Mouse (Mus musculus): ENCODE data around the gene Gtdc1.
"Not testable (repeated sequence)": the region's sequence is repeated elsewhere in the genome, so short reads cannot be mapped to it uniquely, and the experiment has no call there.

Gtdc1 gene

DNA sequence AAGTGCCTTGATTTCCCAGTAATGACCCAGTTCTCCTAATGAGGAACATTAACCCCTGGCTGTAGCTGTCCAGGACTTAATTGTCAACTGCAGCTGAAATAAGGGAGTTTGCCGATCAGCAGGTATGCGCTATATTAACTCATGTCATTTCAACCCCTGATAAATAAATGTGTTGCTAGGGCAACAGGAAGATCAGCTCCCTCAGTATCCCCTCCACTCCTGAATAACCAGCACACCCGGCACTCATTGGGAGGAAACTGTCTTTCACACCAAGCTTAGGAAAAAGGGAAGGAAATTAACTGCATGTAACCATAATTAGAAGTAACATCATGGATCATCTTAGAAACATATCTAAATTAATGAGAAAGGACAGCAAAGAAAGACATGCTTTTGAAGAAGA lies 302.3 kb downstream of the Gtdc1 start:
- in situ Hi-C loops (cut with MboI; ENCODE audit: unreplicated experiment in 2 of 2) = no loop called here

DNA sequence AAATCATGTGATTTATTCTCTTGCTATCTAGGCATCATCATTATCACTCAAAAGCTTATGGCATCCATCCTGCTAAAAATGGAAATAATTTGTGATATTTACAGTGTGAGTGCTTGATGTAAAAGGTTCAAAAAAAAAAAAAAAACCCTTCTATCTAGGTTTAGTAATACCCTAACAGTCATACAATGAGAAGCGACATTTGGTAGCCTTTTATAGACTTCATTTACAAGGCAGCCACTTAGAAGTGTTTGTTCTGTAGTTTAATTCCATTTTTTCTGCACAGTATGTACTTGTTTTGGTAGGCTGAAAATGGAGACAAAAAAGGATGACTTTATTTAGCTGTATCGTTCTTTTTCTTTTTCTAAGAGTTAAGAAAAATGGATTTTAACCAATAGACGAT lies 305.0 kb downstream of the Gtdc1 start:
- in situ Hi-C loops (cut with MboI; ENCODE audit: unreplicated experiment in 2 of 2) = no loop called here

DNA sequence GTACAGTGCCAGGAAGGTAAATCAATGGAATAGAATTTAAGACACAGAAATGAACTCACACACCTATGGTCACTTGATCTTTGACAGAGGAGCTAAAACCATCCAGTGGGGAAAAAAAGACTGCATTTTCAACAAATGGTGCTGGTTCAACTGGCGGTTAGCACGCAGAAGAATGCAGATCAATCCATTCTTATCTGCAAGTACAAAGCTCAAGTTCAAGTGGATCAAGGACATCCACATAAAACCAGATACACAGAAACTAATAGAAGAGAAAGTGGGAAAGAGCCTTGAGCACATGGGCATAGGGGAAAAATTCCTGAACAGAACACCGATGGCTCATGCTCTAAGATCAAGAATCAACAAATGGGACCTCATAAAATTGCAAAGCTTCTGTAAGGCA lies 327.8 kb downstream of the Gtdc1 start:
- in situ Hi-C loops (cut with MboI; ENCODE audit: unreplicated experiment in 2 of 2) = not testable (repeated sequence)

DNA sequence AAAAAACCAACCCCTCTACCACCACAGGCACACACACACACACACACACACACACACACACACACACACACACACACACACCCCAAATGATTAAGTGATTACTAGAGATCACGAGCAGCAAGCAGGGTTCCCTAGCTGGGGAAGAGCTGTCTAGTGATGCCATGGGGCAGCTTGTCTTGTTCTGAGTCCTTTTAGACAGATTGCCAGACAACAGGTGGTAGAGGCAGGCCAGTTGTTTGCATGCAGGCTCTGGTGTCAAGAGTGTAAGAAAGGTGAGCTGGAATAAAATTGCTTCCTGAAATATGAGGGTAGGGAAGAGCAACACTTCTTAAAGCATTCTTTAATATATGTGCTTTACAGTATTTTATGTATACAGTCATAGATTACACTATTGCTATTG lies 333.2 kb downstream of the Gtdc1 start:
- in situ Hi-C loops (cut with MboI; ENCODE audit: unreplicated experiment in 2 of 2) = no loop called here

GRCm38 (mm10) chr2:44590881-44591280 lies 336.6 kb downstream of the Gtdc1 start:
- in situ Hi-C loops (cut with MboI; ENCODE audit: unreplicated experiment in 2 of 2) = no loop called here

DNA sequence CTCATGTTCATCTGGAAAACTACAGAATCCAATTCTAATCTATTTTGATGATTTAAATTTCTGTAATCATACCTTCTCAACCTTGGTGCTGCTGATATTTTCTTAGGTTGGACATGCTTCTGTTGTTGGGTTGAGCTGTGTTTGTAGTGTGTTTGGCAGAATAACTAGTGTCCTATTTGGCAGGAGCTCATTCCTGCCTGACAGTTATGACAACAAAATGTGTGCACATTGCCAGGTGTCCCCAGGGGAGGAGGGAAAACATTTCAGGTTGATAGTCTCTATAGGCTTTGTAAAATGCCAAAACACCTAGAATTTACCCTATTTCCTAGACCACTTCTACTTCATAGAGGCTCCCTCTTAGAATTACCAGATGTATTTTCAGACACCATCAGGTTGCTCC lies 343.4 kb downstream of the Gtdc1 start:
- in situ Hi-C loops (cut with MboI; ENCODE audit: unreplicated experiment in 2 of 2) = no loop called here

- in situ Hi-C loops (cut with MboI; ENCODE audit: unreplicated experiment in 2 of 2) = no loop called here
Measured at GRCm38 (mm10) chr2:44583491-44583890, 344.0 kb downstream of the Gtdc1 start.

DNA sequence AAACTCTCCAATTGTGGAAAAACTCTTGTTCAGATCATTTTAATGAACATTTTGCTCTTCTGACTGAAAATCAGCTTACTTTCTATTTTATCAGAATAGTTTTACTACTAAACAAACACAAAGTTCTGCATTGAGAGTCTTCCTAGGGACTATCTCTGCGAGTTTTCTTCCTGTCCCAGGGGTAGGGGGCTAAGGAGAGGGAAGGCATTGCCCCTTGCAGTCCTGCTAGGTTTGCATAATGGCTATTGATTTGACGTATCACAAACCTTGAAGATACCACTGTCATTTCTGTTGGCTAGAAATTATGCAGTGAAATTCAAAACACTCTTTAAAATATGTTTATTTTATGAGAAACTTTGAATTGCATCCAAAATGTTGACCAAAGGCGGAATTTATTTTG lies 355.6 kb downstream of the Gtdc1 start:
- in situ Hi-C loops (cut with MboI; ENCODE audit: unreplicated experiment in 2 of 2) = no loop called here

DNA sequence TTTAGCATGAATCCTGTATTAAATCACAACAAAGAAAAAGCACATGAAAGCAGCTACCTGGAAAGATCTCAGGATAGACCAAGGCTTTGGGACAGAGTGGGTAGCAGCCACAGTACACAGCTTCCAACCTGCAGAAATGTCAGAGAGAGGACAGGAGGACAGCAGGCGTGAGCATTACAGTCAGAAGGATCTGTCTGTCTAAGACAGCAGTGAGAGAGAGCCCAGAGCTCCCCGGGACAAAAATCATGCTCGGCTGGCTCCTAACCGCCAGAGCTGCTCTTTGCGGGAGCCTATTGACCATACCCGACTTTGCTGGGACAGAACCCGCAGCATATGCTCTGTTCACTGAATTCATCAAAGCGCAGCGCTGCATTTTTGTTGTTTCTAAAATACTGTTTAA lies 356.3 kb downstream of the Gtdc1 start:
- in situ Hi-C loops (cut with MboI; ENCODE audit: unreplicated experiment in 2 of 2) = no loop called here

GRCm38 (mm10) chr2:44569140-44569952 lies 358.1 kb downstream of the Gtdc1 start:
- in situ Hi-C loops (cut with MboI; ENCODE audit: unreplicated experiment in 2 of 2) = no loop called here

DNA sequence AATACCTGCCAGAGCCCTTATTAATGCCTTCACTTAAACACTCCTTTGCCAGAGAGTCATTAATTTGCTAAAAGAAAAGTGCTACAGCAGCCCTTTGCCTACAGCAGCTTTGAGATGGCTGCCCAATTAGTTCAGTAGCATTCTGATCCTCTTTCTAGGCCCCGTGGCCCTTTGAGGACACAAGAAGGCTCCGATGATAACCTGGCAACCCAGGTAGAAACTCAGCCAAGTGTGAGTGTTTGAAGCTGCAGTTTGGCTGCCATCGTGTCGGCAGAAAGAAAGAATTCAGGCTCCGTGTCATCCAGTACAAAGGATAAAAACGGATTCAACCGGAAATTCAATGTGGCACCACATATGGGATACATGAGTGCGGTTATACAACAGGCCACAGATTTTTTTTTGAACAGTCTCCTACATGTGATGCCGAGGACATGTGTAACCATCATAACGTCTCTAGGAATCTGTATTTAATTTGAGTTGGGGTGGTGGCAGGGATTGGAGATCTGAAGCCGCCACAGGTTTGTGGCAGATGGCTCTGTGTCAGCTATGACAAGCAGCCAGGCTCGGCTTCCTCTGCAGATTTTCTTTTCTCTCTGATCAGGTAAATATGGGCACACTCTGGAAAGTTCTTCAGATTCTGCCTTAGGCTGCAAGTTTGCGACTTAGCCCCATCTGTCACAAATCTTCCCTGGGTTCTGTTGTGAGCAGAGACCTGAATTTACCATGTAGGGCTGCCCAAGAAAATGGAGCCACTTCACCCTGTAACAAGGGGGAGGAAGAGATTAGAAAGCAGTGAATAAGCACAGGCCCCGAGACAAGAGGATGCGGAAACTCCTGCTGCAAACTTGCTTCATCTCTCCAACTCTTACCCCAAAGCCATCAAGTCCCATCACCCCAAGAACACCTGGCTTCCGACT lies 362.4 kb downstream of the Gtdc1 start:
- in situ Hi-C loops (cut with MboI; ENCODE audit: unreplicated experiment in 2 of 2) = no loop called here

DNA sequence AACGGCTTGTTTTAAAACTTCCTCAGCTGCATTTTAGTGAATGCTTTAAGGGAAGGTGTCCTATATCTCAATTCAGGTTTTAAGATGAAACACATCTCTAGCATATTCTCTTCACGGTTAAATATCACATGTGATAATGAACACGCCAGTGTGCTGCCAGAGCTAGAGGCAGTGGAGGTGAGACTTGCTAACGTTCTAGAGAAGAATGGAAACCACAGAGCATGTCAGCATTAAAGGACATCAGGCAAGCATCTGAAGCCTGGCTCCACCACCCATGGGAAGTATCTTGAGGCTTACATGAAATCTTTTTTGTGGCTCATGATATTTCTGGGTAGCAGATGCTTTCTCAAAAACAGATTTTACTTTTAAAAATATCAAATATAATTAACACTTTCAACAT lies 365.7 kb downstream of the Gtdc1 start:
- in situ Hi-C loops (cut with MboI; ENCODE audit: unreplicated experiment in 2 of 2) = no loop called here

GRCm38 (mm10) chr2:44559242-44559944 lies 368.1 kb downstream of the Gtdc1 start:
- in situ Hi-C loops (cut with MboI; ENCODE audit: unreplicated experiment in 2 of 2) = no loop called here

DNA sequence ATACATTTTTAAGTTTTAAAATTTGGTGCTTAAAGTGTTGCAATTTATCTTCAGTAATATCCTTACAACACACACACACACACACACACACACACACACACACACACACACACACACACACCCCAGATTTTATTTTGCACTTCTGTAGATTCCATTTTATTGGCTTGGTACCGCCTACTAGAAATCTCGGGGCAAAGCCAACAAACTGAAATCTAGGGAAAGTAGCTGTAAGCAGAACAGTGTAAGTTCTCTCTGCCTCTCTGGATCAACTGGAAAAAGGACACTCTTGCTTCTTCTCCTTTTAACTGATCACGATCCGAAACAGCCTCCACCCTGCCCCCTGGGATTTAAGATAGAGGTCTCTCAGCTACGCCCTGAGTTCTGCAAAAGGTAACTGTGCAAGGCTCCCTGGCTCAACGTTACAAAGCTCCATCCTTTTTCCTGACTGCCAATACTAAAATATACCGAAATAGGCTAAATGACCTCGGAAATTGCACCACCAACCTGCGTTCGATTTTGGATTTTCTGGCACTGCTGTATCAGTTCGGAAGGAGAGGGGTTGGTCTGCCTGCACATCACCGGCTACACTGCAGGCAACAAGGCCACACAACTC lies 369.7 kb downstream of the Gtdc1 start:
- in situ Hi-C loops (cut with MboI; ENCODE audit: unreplicated experiment in 2 of 2) = no loop called here

- in situ Hi-C loops (cut with MboI; ENCODE audit: unreplicated experiment in 2 of 2) = no loop called here
Measured at GRCm38 (mm10) chr2:44556861-44557592, 370.4 kb downstream of the Gtdc1 start.

DNA sequence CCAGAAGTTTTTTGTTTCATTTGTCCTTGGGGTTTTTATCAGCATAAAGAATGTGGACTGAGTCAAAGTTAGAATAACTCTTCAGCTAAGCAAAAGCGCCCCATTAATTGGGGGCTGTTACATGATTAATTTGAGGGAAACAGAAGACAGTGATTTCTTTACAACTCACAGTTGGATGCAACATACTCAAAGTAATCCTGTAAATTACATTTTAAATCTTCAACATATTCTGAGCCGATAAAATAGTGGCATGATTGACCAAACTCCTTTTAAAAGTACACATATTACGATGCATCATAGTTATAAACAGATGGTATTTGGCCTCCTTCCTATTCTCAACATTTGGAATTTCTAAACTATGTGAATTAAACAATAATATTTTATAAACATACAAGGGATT lies 372.7 kb downstream of the Gtdc1 start:
- in situ Hi-C loops (cut with MboI; ENCODE audit: unreplicated experiment in 2 of 2) = no loop called here

DNA sequence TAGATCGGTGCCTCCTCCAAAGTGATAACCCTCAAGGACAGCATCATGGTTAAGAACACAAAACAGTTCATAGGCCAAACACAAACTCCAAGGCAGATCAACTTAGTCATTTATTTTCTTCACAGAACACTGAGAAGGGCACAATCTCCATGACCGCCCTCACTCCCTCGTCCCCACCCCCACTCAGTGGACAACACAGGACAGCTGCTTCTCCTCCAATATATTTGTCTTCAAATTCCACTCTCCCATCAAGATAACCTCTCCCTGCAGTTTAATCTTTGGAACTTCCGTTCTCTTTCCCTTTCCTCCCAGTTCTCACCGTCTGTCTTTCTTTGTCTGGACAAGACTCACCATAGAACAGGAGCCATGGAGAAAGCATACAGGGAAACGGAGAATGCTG lies 378.1 kb downstream of the Gtdc1 start:
- in situ Hi-C loops (cut with MboI; ENCODE audit: unreplicated experiment in 2 of 2) = no loop called here

GRCm38 (mm10) chr2:44542775-44543174 lies 384.7 kb downstream of the Gtdc1 start:
- in situ Hi-C loops (cut with MboI; ENCODE audit: unreplicated experiment in 2 of 2) = no loop called here

DNA sequence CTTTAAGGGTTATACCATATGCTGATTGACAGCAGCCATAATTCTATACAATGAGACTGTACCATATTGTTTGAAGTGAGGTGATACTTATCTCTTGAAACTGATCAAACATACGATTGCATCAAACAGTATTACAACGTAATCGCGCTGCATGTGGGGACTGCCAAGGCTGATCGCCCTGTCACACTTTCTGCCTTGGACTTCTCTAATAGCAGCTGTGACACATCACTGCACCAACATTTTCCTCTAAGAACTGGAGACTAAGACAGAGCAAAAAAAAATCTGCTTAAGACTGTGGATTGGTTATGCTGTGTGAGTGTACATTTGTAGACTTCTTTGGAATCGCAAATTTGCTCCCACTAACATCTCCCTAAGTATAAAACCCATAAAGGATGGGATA lies 385.7 kb downstream of the Gtdc1 start:
- in situ Hi-C loops (cut with MboI; ENCODE audit: unreplicated experiment in 2 of 2) = no loop called here

- in situ Hi-C loops (cut with MboI; ENCODE audit: unreplicated experiment in 2 of 2) = no loop called here
Measured at GRCm38 (mm10) chr2:44540881-44541280, 386.6 kb downstream of the Gtdc1 start.
